Mouse (Mus musculus) right cerebral cortex, adult 18-20 months (tissue): ENCODE measurements around the gene 4930524B15Rik.
A peak's percentile ranks its signal among the peaks of the same experiment; 100 is the strongest.
"Not testable (repeated sequence)": the region's sequence is repeated elsewhere in the genome, so short reads cannot be mapped to it uniquely, and the experiment has no call there.

ENCODE experiments used
- DNase-seq: peaks from one replicate; pipeline ENCODE4 v3.0.0; 2022; ENCODE audit warnings: mixed read lengths

4930524B15Rik gene

GRCm38 (mm10) chr11:31965256-31966134 is at the start of gene 4930524B15Rik:
Gene 4930524B15Rik (plus strand): TSS chr11:31965592.
- no peak for DNase-seq

- DNase-seq = no peak
Observed at GRCm38 (mm10) chr11:31917769-31918168, 47.6 kb upstream of the 4930524B15Rik start.

- no peak for DNase-seq
Observed at GRCm38 (mm10) chr11:31930051-31930450, 35.3 kb upstream of the 4930524B15Rik start.

GRCm38 (mm10) chr11:31935652-31936051 is 29.7 kb upstream of the 4930524B15Rik start:
- no peak for DNase-seq

- DNase-seq = peak; percentile 25
Observed at GRCm38 (mm10) chr11:31936910-31937525, 28.4 kb upstream of the 4930524B15Rik start.

DNA sequence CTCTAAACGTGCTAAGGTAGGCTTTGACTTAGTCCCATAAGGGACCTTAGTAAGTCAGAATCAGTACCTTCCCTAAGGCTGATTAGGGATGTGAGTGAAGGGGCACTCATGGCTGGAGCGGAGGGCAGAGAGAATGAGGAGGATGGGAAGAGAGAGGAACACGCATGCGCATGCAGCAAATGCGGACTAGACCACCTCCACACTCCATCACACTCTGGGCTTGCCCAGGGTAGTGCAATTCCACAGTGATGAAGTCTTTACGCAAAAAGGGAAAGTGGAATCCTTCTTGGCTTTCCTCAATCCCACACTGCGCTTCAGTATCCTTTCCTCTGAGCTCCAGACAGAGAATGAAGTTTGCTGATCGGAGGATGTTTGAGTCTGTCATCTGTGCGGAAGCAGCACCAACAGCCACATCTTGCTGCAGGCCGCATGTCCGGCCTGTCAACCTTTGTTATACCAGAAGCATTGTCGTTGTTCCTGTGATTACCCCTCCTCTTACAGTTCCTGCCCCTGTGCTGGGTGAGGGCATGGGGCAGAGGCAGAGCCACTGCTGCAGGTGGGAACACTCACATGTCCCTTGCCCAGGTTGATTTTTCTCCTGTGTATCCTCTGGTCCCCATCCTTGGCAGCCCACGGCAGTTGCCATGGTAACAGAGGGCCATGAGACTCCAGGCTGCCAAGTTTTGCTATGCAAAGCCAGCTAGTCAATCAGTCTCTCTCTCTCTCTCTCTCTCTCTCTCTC is 24.3 kb upstream of the 4930524B15Rik start:
- DNase-seq = peak; percentile 80

- no peak for DNase-seq
Observed at GRCm38 (mm10) chr11:31941640-31942638, 23.5 kb upstream of the 4930524B15Rik start.

GRCm38 (mm10) chr11:31945471-31945870 is 19.9 kb upstream of the 4930524B15Rik start:
- DNase-seq = no peak

DNA sequence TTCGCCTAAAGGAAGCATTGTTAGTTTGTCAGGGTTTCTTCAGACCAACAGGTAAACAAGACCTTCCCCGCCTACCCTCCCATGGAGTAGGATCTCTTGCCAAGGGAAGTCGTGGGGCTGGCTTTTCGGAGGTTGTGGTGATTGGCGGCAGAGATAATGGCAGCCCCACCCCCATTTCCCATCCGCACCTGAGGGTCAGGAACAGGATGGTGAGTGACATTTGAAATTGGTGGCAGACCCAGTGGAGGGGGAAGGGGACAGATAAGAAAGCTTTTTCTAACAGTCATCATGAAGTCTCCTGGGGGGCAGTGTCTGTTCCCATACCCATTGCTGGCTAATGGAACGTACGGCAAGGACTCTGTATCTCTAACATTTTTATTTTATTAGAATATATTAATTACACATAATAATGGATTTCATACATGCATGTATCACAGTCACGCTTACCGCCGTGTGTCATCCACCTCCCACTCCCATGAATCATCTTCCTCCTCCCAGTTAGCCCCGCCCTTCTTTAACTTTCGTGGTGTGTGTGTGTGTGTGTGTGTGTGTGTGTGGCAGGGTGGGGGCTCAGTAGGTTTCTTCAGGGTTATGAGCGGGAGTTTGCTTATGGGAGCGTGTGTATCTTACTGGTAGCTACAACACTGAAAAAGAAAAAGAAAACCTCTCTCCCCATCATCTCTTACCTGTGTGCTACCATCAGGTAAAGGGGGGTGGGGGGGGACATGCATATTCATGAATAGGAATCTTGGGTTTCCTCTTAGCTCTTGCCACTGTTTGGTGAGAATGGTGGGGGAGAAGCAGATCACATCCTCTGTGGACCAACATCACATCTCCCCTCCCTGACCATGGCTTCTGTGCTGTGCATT is 16.7 kb upstream of the 4930524B15Rik start:
- peak; percentile 55 for DNase-seq

GRCm38 (mm10) chr11:31949331-31949785 is 16.0 kb upstream of the 4930524B15Rik start:
- peak; percentile 82 for DNase-seq

- no peak for DNase-seq
Observed at GRCm38 (mm10) chr11:31960071-31960470, 5.3 kb upstream of the 4930524B15Rik start.

- DNase-seq = no peak
Observed at GRCm38 (mm10) chr11:31963993-31964392, 1.4 kb upstream of the 4930524B15Rik start.

DNA sequence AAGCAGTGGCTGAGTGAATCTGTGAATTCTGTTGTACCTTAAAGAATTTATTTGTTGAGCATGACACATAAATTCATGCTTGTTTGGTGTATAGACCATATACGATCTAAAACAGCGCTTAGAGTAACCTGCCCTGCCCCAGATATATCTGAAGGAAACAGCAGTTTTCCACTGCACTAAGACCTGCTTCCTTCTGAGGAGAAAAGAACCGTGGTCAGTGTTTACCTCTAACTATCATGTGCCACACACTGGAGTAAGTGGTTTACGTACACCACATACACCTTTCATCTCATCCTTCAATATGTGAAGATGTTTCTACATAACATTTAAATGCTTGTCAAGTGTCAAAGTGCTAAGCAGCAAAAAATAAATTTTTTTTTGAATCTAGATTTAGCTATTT is 8.7 kb downstream of the 4930524B15Rik start:
- no peak for DNase-seq

DNA sequence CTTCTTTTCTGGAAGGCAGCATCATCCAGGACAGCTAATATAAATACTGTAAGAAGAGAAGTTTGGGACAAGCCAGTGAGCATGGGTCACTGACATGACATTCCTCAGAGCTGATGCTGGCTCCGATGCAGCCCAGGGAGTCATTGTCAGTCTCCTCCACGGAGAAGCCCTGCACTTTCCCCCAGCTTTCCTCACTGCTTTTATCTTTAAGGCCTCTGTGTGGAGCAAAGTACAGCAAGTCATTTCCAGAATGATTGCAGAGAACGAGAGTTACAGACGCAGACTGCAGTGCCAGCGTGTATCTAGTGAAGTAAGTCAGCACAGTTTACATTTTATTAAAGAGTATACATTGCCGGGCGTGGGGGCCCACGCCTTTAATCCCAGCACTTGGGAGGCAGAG is 9.4 kb downstream of the 4930524B15Rik start:
- DNase-seq = no peak

DNA sequence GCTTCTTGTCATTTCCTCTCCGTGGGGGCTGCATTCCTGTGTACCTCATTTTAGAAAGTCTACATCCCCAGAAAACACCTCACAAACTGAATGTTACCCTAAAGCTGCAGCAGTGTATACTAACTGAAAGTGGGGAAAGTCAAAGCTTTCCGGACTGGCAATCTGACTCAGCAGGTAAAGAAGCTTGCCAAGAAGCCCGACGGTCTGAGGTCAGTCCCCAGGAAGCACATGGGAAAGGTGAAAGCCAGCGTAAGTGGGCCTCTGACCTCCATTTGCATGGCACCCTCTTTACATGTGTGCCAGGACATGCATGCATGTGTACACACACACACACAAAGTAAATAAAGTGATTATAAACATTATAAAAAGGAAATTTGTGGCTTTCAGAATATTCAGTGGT is 10.3 kb downstream of the 4930524B15Rik start:
- no peak for DNase-seq

- DNase-seq = no peak
Observed at GRCm38 (mm10) chr11:31976137-31976536, 10.7 kb downstream of the 4930524B15Rik start.

DNA sequence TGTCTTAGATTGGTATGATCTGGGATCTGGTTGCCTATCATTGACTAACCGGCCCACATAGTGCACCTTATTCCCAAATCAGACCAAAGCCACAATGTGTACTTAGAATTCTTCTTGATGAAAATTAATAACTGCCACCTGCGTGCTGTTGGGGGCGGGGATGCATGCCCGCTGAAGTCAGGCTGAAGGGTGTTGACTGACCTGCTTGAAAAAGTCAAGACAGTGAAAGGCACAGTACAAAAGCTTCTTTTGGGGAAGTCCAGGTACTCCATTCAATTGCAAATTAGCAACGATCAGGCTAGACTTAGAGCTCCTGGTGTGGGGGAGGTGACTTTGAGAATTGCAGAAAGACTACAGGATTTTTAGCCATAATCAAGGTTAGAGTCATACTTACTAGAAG is 14.7 kb downstream of the 4930524B15Rik start:
- not testable (repeated sequence) for DNase-seq

DNA sequence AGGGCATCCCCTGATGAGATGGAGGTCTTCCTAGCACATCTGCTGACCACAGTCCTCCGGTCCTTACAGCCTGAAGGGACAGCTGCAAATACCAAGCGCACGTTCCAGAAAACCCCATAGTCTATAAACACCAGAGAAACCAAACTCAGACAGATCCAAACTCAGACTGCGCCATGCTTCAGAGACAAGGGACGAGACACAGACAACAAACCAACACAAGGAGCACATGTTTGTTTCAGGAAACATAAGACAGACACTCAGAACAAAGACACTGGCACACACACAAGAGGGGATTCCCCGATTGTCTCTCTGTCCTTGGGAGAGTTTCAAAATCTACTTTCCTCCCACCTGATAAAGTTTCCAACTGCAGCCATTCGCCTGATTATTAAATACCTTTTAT is 16.4 kb downstream of the 4930524B15Rik start:
- DNase-seq = no peak

- not testable (repeated sequence) for DNase-seq
Observed at GRCm38 (mm10) chr11:31982247-31982943, 17.0 kb downstream of the 4930524B15Rik start.

DNA sequence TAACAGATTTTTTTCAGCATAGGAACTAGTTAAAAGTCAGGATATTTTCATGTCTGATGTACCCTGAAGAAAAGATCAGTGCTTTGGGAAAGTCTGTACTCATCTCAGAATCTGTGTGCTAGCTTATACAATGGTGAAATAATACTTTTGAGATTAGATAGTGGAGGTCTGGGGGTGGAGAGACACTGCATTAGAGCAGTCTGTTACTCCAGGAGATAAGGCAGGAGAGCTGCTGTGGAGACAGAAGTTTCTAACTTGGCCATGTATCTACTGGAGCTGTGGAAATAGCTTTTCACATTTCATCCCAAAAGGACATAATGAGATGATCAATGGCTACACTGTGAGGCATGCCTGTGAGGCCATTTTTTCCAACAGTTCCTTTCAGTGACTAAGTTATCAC is 17.9 kb downstream of the 4930524B15Rik start:
- DNase-seq = no peak
